Mouse (Mus musculus) hematopoietic stem cell, adult 5-6 weeks (primary cell): ENCODE measurements at regions not wholly inside any gene's neighbourhood (a gene's known extent, or its start where the extent isn't known, plus 50 kb on each side); places are given as distances from the start of the nearest gene placed in this dataset.

Experiments
- ATAC-seq, 2 experiments: fragments of 125-278 bp in 1 of 2; replicated peaks in 1 of 2; 2 replicates each; pipeline ENCODE4 v1.8.0; 2016 to 2017; ENCODE audit warnings: inconsistent platforms in 2 of 2, mild to moderate bottlenecking in 2 of 2, moderate number of reproducible peaks in 2 of 2, low read depth in 1 of 2, moderate TSS enrichment in 1 of 2; ENCODE audit not compliant: low FRiP score in 2 of 2, poor library complexity in 2 of 2, severe bottlenecking in 2 of 2, insufficient read depth in 1 of 2, low TSS enrichment in 1 of 2

GRCm38 (mm10) chr12:94584309-94584708, 1107.7 kb upstream of the Flrt2 start:
- no peak for ATAC-seq

- no peak for ATAC-seq
Measured at GRCm38 (mm10) chr12:94587031-94587430, 1105.0 kb upstream of the Flrt2 start.

GRCm38 (mm10) chr12:94588599-94588998, 1103.4 kb upstream of the Flrt2 start:
- ATAC-seq, result no peak

- no peak for ATAC-seq
Measured at GRCm38 (mm10) chr12:94589033-94589432, 1103.0 kb upstream of the Flrt2 start.

- no peak for ATAC-seq
Measured at GRCm38 (mm10) chr12:94605566-94605965, 1086.5 kb upstream of the Flrt2 start.

GRCm38 (mm10) chr12:94636555-94636954, 1055.5 kb upstream of the Flrt2 start:
- ATAC-seq, result no peak

- ATAC-seq, result no peak
Measured at GRCm38 (mm10) chr12:94640153-94640552, 1051.9 kb upstream of the Flrt2 start.

- no peak for ATAC-seq
Measured at GRCm38 (mm10) chr12:94645302-94645701, 1046.7 kb upstream of the Flrt2 start.

- ATAC-seq, result no peak
Measured at GRCm38 (mm10) chr12:94670035-94670434, 1022.0 kb upstream of the Flrt2 start.

GRCm38 (mm10) chr12:94674925-94675324, 1017.1 kb upstream of the Flrt2 start:
- ATAC-seq, result no peak

GRCm38 (mm10) chr12:94691341-94692029, 1000.5 kb upstream of the Flrt2 start:
- no peak for ATAC-seq

GRCm38 (mm10) chr12:94731391-94731790, 960.6 kb upstream of the Flrt2 start:
- ATAC-seq, result no peak

GRCm38 (mm10) chr12:94733179-94733578, 958.8 kb upstream of the Flrt2 start:
- ATAC-seq, result no peak

GRCm38 (mm10) chr12:94737263-94737662, 954.8 kb upstream of the Flrt2 start:
- no peak for ATAC-seq

GRCm38 (mm10) chr12:94749747-94750515, 942.1 kb upstream of the Flrt2 start:
- ATAC-seq, result no peak

GRCm38 (mm10) chr12:94755754-94756153, 936.3 kb upstream of the Flrt2 start:
- no peak for ATAC-seq

GRCm38 (mm10) chr12:94795913-94796615, 896.0 kb upstream of the Flrt2 start:
- no peak for ATAC-seq

GRCm38 (mm10) chr12:94804692-94805091, 887.3 kb upstream of the Flrt2 start:
- ATAC-seq, result no peak
